Mouse (Mus musculus) cerebellum, postnatal 10 days (tissue): ENCODE measurements around the gene Loxl3.

Experiments
- DNase-seq, 2 experiments: peaks; one replicate each; pipeline ENCODE4 v3.0.0; 2021; ENCODE audit warnings: mixed read lengths in 2 of 2

Gene Loxl3

GRCm38 (mm10) chr6:83019044-83019443 lies 14.9 kb upstream of the Loxl3 start:
- DNase-seq, result no peak

- DNase-seq, result no peak
Measured at GRCm38 (mm10) chr6:83020121-83020520, 13.9 kb upstream of the Loxl3 start.

- no peak for DNase-seq
Measured at GRCm38 (mm10) chr6:83020836-83021593, 13.0 kb upstream of the Loxl3 start.

GRCm38 (mm10) chr6:83023008-83023407 lies 11.0 kb upstream of the Loxl3 start:
- DNase-seq, result no peak

- no peak for DNase-seq
Measured at GRCm38 (mm10) chr6:83023786-83024185, 10.2 kb upstream of the Loxl3 start.

GRCm38 (mm10) chr6:83024421-83024820 lies 9.6 kb upstream of the Loxl3 start:
- no peak for DNase-seq

- no peak for DNase-seq
Measured at GRCm38 (mm10) chr6:83025221-83025620, 8.8 kb upstream of the Loxl3 start.

GRCm38 (mm10) chr6:83027293-83027692 lies 6.7 kb upstream of the Loxl3 start:
- DNase-seq, result no peak

GRCm38 (mm10) chr6:83027706-83028105 lies 6.3 kb upstream of the Loxl3 start:
- no peak for DNase-seq

- no peak for DNase-seq
Measured at GRCm38 (mm10) chr6:83029777-83030176, 4.2 kb upstream of the Loxl3 start.

GRCm38 (mm10) chr6:83031111-83031510 lies 2.9 kb upstream of the Loxl3 start:
- no peak for DNase-seq

- DNase-seq, result no peak
Measured at GRCm38 (mm10) chr6:83031921-83032590, 1.9 kb upstream of the Loxl3 start.

GRCm38 (mm10) chr6:83032769-83033191 lies 1.2 kb upstream of the Loxl3 start:
- DNase-seq, result peak; percentile 35 to 46

- no peak for DNase-seq
Measured at GRCm38 (mm10) chr6:83034463-83035055, 586 bp downstream of the Loxl3 start.

GRCm38 (mm10) chr6:83037188-83037587 lies 3.2 kb downstream of the Loxl3 start:
- DNase-seq, result no peak

GRCm38 (mm10) chr6:83038496-83039012 lies 4.6 kb downstream of the Loxl3 start:
- peak; percentile 91 to 93 for DNase-seq

GRCm38 (mm10) chr6:83040601-83041000 lies 6.6 kb downstream of the Loxl3 start:
- no peak for DNase-seq

GRCm38 (mm10) chr6:83043561-83043960 lies 9.6 kb downstream of the Loxl3 start:
- DNase-seq, result no peak

- no peak for DNase-seq
Measured at GRCm38 (mm10) chr6:83043993-83044392, 10.0 kb downstream of the Loxl3 start.

GRCm38 (mm10) chr6:83044742-83045141 lies 10.8 kb downstream of the Loxl3 start:
- no peak for DNase-seq

GRCm38 (mm10) chr6:83049367-83049766 lies 15.4 kb downstream of the Loxl3 start:
- no peak for DNase-seq

- peak; percentile 40 to 56 for DNase-seq
Measured at GRCm38 (mm10) chr6:83053136-83053960, 19.4 kb downstream of the Loxl3 start.
